Mouse (Mus musculus): ENCODE results near the gene Rora.

- no peak for TF ChIP-seq CTCF (IDR thresholded peaks at IDR 0.05; ENCODE audit: control insufficient read depth, insufficient read depth, insufficient read length)
- no peak for TF ChIP-seq MAX (IDR thresholded peaks at IDR 0.05)
Observed at GRCm38 (mm10) chr9:69160818-69161217, 507.2 kb downstream of the Rora start.
